Mouse (Mus musculus): ENCODE data around the gene Tas1r1. TPM values are rescaled to one million over a fixed set of nuclear protein-coding genes. Genes with fewer than 3 reads are reported as not detected.
A peak's percentile ranks its signal among the peaks of the same experiment; 100 is the strongest.

Gene Tas1r1
- polyA plus RNA-seq, 1 experiment from 2014 or later = 0.77 TPM

- H3K4me3 ChIP-seq (ENCODE audit: low read length) = no peak overlapping the region
Measured at GRCm38 (mm10) chr4:152000906-152001305, 37.5 kb downstream of the Tas1r1 start.

DNA sequence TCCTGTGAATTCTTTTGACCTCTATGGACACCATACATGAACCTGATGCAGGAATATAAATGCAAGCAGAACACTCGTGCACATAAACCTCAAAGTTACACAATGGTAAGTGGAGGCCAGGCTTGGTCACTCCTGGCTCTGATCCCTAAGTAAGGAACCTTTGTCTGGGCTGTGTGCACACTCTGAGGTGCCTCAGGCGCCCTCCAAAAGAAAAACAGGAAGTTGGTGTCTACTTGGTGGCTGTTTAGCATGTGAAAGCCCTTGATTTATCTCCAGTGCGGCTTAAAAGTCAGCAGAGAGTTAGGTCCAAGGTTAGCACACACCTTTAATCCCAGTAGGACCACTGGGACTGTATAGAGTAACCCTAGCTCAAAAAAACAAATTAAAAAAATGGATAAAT, 38.9 kb downstream of the Tas1r1 start:
- H3K9me3 ChIP-seq (ENCODE audit: control insufficient read depth, low read length) = no peaks in the 10 kb centered on the region
- WGBS = 55% methylated on average over 3 of the region's 3 CpGs
- H3K9ac ChIP-seq (ENCODE audit: low read depth, low read length) = no peak overlapping the region
- H3K4me1 ChIP-seq (ENCODE audit: control insufficient read depth, insufficient read depth, low read length) = peaks cover 11% of the 10 kb centered on the region; the same call in 1 of the 2 replicates
- no peak overlapping the region for H3K4me2 ChIP-seq (replicated peaks; ENCODE audit: low read depth, low read length)
- no peaks in the 10 kb centered on the region for H3K36me3 ChIP-seq (ENCODE audit: control insufficient read depth, insufficient read depth, low read length)
- H3K27me3 ChIP-seq (ENCODE audit: control insufficient read depth, insufficient read depth, low read length) = no peaks in the 10 kb centered on the region
- H3K27ac ChIP-seq (ENCODE audit: low read depth, low read length) = no peak overlapping the region
- H3K4me3 ChIP-seq (ENCODE audit: low read length) = no peak overlapping the region
- ATAC-seq (ENCODE audit: low FRiP score, low TSS enrichment) = no peak

More at GRCm38 (mm10) chr4:152000906-152001305, 37.5 kb downstream of the Tas1r1 start:
- Histone ChIP-seq H3K4me2 (replicated peaks; ENCODE audit: low read depth, low read length) (no peak overlapping the region), H3K9ac (ENCODE audit: low read depth, low read length) (no peak overlapping the region), H3K4me1 (ENCODE audit: control insufficient read depth, insufficient read depth, low read length) (peaks cover 11% of the 10 kb centered on the region; the same call in 1 of the 2 replicates), H3K36me3 (ENCODE audit: control insufficient read depth, insufficient read depth, low read length) (no peaks in the 10 kb centered on the region), H3K27ac (ENCODE audit: low read depth, low read length) (no peak overlapping the region), H3K9me3 (ENCODE audit: control insufficient read depth, low read length) (no peaks in the 10 kb centered on the region), H3K27me3 (ENCODE audit: control insufficient read depth, insufficient read depth, low read length) (no peaks in the 10 kb centered on the region)
- ATAC-seq (ENCODE audit: low FRiP score, low TSS enrichment) = no peak
- 17% methylated on average over 4 of the region's 4 CpGs for WGBS

GRCm38 (mm10) chr4:151997701-151998100, 40.7 kb downstream of the Tas1r1 start:
- peak overlapping the region; percentile 70; the same call in 1 of the 2 replicates for H3K4me2 ChIP-seq (replicated peaks; ENCODE audit: low read depth, low read length)
- H3K9me3 ChIP-seq (ENCODE audit: control insufficient read depth, low read length) = no peaks in the 10 kb centered on the region
- H3K4me3 ChIP-seq (ENCODE audit: low read length) = peak overlapping the region; percentile 99; the same call in 1 of the 2 replicates
- peaks cover 21% of the 10 kb centered on the region for H3K4me1 ChIP-seq (ENCODE audit: control insufficient read depth, insufficient read depth, low read length)
- peak overlapping the region; percentile 96; the same call in 1 of the 2 replicates for H3K9ac ChIP-seq (ENCODE audit: low read depth, low read length)
- peaks cover 6% of the 10 kb centered on the region; the same call in 1 of the 2 replicates for H3K36me3 ChIP-seq (ENCODE audit: control insufficient read depth, insufficient read depth, low read length)
- 68% methylated on average over 3 of the region's 3 CpGs for WGBS
- ATAC-seq (ENCODE audit: low FRiP score, low TSS enrichment) = no peak
- no peaks in the 10 kb centered on the region for H3K27me3 ChIP-seq (ENCODE audit: control insufficient read depth, insufficient read depth, low read length)
- H3K27ac ChIP-seq (ENCODE audit: low read depth, low read length) = no peak overlapping the region

DNA sequence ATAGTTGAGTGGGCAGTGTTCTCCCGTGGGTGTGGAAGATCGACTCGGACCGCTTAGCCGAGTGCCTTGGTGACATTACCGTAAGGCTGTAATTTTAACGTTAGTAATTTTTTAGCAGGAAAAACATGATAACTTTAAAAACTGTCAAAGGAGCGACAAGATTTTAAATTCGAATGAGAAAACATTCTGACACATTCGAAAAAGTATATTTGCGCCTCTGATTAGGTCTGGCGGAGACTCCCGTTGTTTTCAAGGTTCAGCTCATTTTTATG, 41.5 kb downstream of the Tas1r1 start:
- WGBS = 3% methylated on average over 13 of the region's 13 CpGs

DNA sequence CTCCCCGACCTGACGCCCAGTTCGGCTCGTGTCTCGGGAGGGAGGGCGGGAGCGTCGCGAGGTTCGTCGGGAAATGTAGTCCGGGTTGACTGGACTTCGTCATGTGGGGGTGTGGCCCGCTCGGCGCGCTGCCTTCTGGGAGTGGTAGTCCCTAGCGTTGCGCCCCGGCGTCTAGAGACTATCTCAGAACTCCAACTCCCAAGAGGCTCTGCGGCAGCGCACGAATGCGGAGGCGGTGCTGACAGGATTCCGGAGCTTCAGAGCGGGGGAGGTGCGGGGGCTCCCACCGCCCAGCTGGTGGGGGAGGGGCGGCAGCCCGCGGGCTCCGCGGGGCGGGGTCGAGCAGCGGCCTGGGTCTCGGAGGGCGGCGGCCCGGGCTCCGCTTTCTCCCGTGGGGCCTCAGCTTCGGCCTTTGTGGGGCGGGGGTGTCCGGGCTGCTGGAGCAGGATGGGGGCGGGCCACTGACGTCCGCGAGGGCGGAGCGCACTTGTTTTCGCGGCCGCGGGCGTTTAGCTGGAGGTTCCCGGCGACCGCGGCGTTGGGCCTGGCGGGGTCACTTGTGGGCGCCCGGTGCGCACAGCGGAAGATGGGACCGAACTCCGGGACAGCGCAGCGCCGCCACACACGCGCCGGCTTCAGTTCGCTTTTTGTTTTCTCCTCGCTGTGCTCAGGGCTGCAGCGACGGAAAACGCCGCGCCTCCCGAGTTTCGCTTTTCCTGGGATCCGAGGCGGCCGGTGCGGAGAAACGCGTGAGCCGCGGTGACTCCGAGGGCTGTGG, 42.0 kb downstream of the Tas1r1 start, which contains the start of gene Phf13:
Phf13 (minus strand) TSS at position 86 of the 778 bp plus-strand sequence.
- Histone ChIP-seq H3K9ac (ENCODE audit: low read depth, low read length) (peak within 1 kb of the TSS; percentile 96), H3K36me3 (ENCODE audit: control insufficient read depth, insufficient read depth, low read length) (peaks cover 19% of the 10 kb centered on the region), H3K9me3 (ENCODE audit: control insufficient read depth, low read length) (no peaks in the 10 kb centered on the region), H3K4me3 (ENCODE audit: low read length) (peak within 1 kb of the TSS; percentile 99), H3K27me3 (ENCODE audit: control insufficient read depth, insufficient read depth, low read length) (no peaks in the 10 kb centered on the region), H3K27ac (ENCODE audit: low read depth, low read length) (peak within 1 kb of the TSS; percentile 93), H3K4me1 (ENCODE audit: control insufficient read depth, insufficient read depth, low read length) (peaks cover 21% of the 10 kb centered on the region), H3K4me2 (replicated peaks; ENCODE audit: low read depth, low read length) (peak within 1 kb of the TSS; percentile 87)
- ATAC-seq (ENCODE audit: low FRiP score, low TSS enrichment) = peak; percentile 96
- WGBS = under 1% methylated on average over 92 of the region's 94 CpGs

More for the DNA sequence above, 41.5 kb downstream of the Tas1r1 start:
- peak overlapping the region; percentile 99 for H3K4me3 ChIP-seq (ENCODE audit: low read length)
- peaks cover 21% of the 10 kb centered on the region for H3K4me1 ChIP-seq (ENCODE audit: control insufficient read depth, insufficient read depth, low read length)
- H3K9me3 ChIP-seq (ENCODE audit: control insufficient read depth, low read length) = no peaks in the 10 kb centered on the region
- H3K9ac ChIP-seq (ENCODE audit: low read depth, low read length) = peak overlapping the region; percentile 96
- peak overlapping the region; percentile 82 for H3K27ac ChIP-seq (ENCODE audit: low read depth, low read length)
- H3K4me2 ChIP-seq (replicated peaks; ENCODE audit: low read depth, low read length) = peak overlapping the region; percentile 70
- H3K36me3 ChIP-seq (ENCODE audit: control insufficient read depth, insufficient read depth, low read length) = peaks cover 14% of the 10 kb centered on the region
- ATAC-seq (ENCODE audit: low FRiP score, low TSS enrichment) = no peak
- no peaks in the 10 kb centered on the region for H3K27me3 ChIP-seq (ENCODE audit: control insufficient read depth, insufficient read depth, low read length)

DNA sequence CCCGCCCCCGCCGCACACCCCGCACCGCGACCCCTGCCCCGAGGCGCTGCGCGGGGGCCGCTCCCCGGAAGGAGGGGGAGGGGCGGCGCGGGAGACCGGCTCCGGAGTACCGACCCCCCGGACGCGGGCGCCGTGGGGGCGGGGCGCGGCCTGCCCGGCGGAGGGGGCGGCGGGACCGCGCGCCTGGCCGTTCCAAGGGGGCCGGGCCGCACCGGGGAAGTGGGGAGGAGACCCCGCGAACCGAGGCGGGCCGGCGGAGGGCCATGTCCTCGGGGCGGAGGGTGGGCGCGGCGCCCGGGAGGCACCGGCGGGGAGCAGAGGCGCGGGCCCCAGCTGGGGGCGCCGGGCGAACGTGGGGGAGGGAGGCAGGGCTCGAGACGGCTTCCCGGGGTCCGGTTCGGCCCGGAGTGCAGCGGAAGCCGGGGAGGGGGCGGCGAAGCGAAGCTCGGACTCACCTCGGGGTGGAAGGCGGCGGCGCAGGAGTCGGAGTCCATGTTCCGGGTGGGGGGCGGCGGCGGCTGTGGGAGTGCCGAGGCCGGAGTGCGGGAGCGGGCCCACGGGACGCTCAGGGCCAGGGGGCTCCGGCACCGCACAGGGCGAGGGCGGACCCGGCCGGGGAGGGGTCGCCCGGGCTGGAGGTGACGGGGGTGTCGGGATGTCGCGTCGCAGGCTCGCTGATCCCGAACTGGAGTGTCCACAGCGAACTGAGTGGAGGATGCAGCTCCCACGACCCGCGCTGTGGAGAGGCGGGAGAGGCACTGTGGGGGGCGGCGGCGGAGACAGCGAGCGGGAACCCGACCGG, 42.8 kb downstream of the Tas1r1 start:
- H3K4me2 ChIP-seq (replicated peaks; ENCODE audit: low read depth, low read length) = peak overlapping the region; percentile 87
- peak overlapping the region; percentile 96 for H3K9ac ChIP-seq (ENCODE audit: low read depth, low read length)
- no peaks in the 10 kb centered on the region for H3K27me3 ChIP-seq (ENCODE audit: control insufficient read depth, insufficient read depth, low read length)
- under 1% methylated on average over 85 of the region's 111 CpGs for WGBS
- peaks cover 18% of the 10 kb centered on the region for H3K4me1 ChIP-seq (ENCODE audit: control insufficient read depth, insufficient read depth, low read length)
- no peaks in the 10 kb centered on the region for H3K9me3 ChIP-seq (ENCODE audit: control insufficient read depth, low read length)
- peaks cover 27% of the 10 kb centered on the region for H3K36me3 ChIP-seq (ENCODE audit: control insufficient read depth, insufficient read depth, low read length)
- ATAC-seq (ENCODE audit: low FRiP score, low TSS enrichment) = peak; percentile 56; the same call in 1 of the 2 replicates
- H3K27ac ChIP-seq (ENCODE audit: low read depth, low read length) = peak overlapping the region; percentile 93
- H3K4me3 ChIP-seq (ENCODE audit: low read length) = peak overlapping the region; percentile 99

- Histone ChIP-seq H3K27me3 (ENCODE audit: control insufficient read depth, insufficient read depth, low read length) (no peaks in the 10 kb centered on the region), H3K9me3 (ENCODE audit: control insufficient read depth, low read length) (no peaks in the 10 kb centered on the region), H3K27ac (ENCODE audit: low read depth, low read length) (peak overlapping the region; percentile 93), H3K4me2 (replicated peaks; ENCODE audit: low read depth, low read length) (peak overlapping the region; percentile 87), H3K36me3 (ENCODE audit: control insufficient read depth, insufficient read depth, low read length) (peaks cover 36% of the 10 kb centered on the region), H3K4me3 (ENCODE audit: low read length) (peak overlapping the region; percentile 99), H3K9ac (ENCODE audit: low read depth, low read length) (peak overlapping the region; percentile 96), H3K4me1 (ENCODE audit: control insufficient read depth, insufficient read depth, low read length) (peaks cover 18% of the 10 kb centered on the region)
- ATAC-seq (ENCODE audit: low FRiP score, low TSS enrichment) = no peak
- WGBS = 2% methylated on average over 54 of the region's 61 CpGs
Measured at GRCm38 (mm10) chr4:151994228-151995171, 43.9 kb downstream of the Tas1r1 start.

- no peak for ATAC-seq (ENCODE audit: low FRiP score, low TSS enrichment)
- H3K36me3 ChIP-seq (ENCODE audit: control insufficient read depth, insufficient read depth, low read length) = peaks cover 40% of the 10 kb centered on the region
- H3K4me2 ChIP-seq (replicated peaks; ENCODE audit: low read depth, low read length) = peak overlapping the region; percentile 87; the same call in 1 of the 2 replicates
- WGBS = 90% methylated on average over 6 of the region's 6 CpGs
- H3K9ac ChIP-seq (ENCODE audit: low read depth, low read length) = 0 out of 2 replicates have a peak overlapping the region, but pooled peaks have one; percentile 31
- peak overlapping the region; percentile 99; the same call in 1 of the 2 replicates for H3K4me3 ChIP-seq (ENCODE audit: low read length)
- no peak overlapping the region for H3K27ac ChIP-seq (ENCODE audit: low read depth, low read length)
- H3K27me3 ChIP-seq (ENCODE audit: control insufficient read depth, insufficient read depth, low read length) = no peaks in the 10 kb centered on the region
- H3K4me1 ChIP-seq (ENCODE audit: control insufficient read depth, insufficient read depth, low read length) = peaks cover 26% of the 10 kb centered on the region
- no peaks in the 10 kb centered on the region for H3K9me3 ChIP-seq (ENCODE audit: control insufficient read depth, low read length)
Measured at GRCm38 (mm10) chr4:151993035-151993434, 45.3 kb downstream of the Tas1r1 start.
